Mouse (Mus musculus): Measurements from ENCODE around the gene Ddx18. TPM values are rescaled to one million over a fixed set of nuclear protein-coding genes. Genes with fewer than 3 reads are reported as not detected.

The Ddx18 gene
- 76.0 TPM for total RNA-seq (2023)

GRCm38 (mm10) chr1:121567521-121568489 lies at the start of gene Ddx18:
Gene Ddx18 (minus strand): TSS chr1:121567989.

GRCm38 (mm10) chr1:121528399-121528720 lies 39.4 kb downstream of the Ddx18 start, which contains the start of gene Htr5b:
Gene Htr5b (minus strand): TSS chr1:121528465.

Other genes starting within 250 kb of the Ddx18 start
- gene Insig2, start 235.4 kb downstream of the Ddx18 start, total RNA-seq (2023): 20.6 TPM
- gene Ccdc93, start 136.9 kb downstream of the Ddx18 start, total RNA-seq (2023): 36.5 TPM
- gene Htr5b, start 39.5 kb downstream of the Ddx18 start, total RNA-seq (2023): not detected